Mouse (Mus musculus) right cerebral cortex, postnatal 14 days (tissue): ENCODE measurements at regions not wholly inside any gene's neighbourhood (a gene's known extent, or its start where the extent isn't known, plus 50 kb on each side); places are given as distances from the start of the nearest gene placed in this dataset.

Experiments used
- DNase-seq: peaks from one replicate; pipeline ENCODE4 v3.0.0; 2022

GRCm38 (mm10) chr5:74765061-74765767, 62.5 kb upstream of the Lnx1 start:
- no peak for DNase-seq

- no peak for DNase-seq
Observed at GRCm38 (mm10) chr5:74757557-74757956, 54.8 kb upstream of the Lnx1 start.

GRCm38 (mm10) chr5:74752961-74753360, 50.2 kb upstream of the Lnx1 start:
- no peak for DNase-seq
